Mouse (Mus musculus): ENCODE results near the gene Rapgef2. TPM values are rescaled to one million over a fixed set of nuclear protein-coding genes. Genes with fewer than 3 reads are reported as not detected.
"Not testable (repeated sequence)": the region's sequence is repeated elsewhere in the genome, so short reads cannot be mapped to it uniquely, and the experiment has no call there.

Rapgef2 gene
- total RNA-seq, 2 experiments from 2014 or later, result 33.2 to 35.3 TPM

DNA sequence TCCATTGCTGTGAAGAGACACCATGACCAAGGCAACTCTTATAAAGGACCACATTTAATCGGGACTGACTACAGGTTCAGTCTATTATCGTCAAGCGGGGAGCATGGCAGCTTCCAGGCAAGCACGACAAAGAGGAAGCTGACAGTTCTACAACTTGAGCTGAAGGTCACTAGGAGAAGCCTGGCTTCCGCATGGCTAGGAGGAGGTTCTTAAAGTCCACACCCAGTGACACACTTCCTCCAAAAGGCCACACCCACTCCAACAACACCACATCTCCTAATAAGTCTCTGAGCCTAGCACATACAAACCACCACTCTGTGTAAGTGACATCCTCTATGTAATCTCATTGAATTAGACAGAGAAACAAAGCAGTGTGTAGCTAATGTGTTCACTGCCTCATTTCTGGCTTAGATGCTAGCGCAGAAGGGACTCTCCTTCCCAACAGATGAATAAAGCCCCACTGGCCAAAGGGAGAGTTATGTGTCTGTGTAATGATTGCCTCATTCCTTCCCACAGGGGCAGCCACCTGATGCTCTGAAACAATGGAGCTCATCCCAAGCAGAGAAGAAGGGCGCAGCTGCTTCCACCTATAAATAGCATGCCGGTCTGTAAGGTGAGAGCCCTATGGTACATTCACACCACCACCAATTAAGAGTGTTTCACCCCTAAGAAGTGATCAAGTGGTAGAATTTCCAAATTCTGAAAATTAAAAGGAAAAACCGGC, 48.5 kb downstream of the Rapgef2 start:
- no peak for DNase-seq (ENCODE audit: low spot score in 2 of 2)

DNA sequence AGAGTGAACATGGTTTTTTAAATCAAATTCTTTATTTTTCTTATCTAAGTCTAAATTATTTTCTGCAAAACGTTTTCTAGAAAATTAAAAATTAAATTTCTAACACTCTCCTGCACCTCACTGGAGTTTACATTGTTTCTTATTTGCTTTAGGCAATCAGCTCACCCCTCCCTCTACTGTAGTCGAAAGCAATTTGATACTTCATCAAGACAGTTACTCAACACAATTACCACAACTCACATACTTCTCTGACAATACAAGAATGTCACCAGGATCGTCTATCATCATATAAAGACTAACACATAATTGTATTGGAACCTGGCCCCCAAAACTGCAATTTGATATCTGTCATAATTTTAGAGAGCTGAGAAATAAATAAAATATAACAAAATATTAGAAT, 51.8 kb downstream of the Rapgef2 start:
- no peak for DNase-seq (ENCODE audit: low spot score in 2 of 2)

DNA sequence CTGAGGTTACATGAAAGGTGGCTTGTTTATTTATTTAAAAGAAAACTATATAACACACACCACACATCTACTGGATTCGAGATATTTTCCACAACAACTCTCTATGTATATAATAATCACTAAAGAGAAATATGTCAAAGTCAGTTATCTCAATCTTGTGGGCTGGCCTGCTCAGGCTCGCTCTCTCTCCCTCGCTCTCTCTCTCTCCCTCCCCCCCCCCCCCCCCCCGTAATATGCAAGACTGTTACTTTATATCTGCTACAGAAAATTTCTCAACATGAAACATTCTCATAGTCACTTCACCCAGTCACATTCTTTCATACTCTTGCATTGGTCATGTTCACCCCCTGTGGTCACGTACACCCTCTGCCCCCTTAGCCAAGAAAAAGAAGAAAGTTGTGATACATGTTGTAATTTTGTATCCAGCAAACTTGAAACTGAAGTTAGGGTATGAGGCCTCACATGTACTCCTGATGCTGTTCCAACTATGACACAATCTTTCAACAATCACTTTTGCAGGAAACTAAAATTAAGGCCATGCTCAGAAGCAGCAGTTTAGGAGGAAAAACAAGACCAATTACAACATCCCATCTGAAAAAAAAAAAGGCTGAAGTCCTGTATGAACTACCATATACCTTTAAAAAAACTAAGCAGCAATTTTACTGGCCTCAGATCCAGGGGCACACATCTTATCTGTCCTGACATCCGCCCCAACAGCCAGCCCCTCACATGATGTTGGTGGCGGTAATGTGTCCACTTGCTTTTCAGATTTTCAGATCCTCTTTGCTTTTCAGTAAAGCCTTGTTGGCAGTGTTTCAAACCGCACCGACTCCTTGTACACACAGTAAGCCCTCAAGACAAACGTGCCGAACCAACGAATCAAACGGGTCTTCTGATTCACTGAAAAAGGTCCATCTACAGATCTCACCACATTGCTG, 52.6 kb downstream of the Rapgef2 start:
- no peak for DNase-seq (ENCODE audit: low spot score in 2 of 2)

DNA sequence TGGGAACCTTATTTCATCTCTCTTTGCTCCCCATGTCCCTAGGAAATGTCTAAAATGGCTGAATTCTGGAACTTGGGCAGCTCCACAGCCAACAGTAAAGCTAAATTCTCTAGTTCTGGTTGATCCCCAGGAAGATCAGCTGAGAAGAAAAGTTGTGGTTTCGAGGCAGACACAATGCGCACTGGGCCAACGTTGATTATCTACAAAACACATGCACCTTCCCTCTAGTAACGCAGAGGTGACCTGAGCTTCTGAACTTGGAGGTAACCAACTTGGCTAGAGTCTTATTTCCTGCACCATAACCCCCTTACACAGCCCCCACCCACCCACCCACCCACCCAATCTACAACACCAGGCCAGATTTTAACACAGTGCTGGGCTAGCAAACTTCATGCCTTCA, 55.6 kb downstream of the Rapgef2 start:
- DNase-seq (ENCODE audit: low spot score in 2 of 2), result no peak

DNA sequence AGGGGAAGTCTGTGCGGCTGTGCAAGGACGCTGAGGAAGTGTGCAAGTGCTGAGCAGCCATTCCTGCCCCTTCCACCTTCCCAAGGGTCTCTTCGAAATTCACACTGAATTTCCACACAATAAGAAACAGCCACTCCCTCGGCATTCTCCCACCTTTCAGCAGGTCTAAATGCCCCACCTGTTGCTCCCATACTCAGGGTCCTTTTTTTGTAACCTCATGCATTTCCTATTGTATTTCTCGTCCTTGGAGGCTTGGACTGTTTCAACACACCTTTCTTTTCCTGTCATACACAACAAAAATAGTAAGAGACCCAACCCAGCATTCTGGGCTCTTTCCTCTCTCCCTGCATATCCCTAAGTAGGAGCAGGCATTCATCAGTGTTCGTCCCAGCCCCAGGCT, 56.8 kb downstream of the Rapgef2 start:
- no peak for DNase-seq (ENCODE audit: low spot score in 2 of 2)

DNA sequence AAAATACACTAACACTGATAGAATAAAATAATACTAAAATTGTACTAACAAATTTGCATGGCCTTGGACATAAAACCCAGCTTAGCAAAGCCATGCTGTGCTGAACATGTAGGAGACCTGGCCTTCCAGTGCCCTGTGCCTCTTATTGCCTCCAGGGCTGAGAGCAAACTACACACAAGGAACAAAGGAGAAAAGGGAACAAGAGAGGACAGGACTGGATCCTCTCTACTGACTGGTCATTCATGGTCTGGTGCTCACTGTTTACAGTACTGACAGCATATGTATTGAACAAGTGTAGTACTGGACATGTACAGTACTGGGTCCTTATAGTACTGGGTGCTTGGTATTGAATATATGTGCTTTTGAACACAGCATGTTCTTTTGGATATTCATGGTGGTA, 58.0 kb downstream of the Rapgef2 start:
- DNase-seq (ENCODE audit: low spot score in 2 of 2), result no peak

DNA sequence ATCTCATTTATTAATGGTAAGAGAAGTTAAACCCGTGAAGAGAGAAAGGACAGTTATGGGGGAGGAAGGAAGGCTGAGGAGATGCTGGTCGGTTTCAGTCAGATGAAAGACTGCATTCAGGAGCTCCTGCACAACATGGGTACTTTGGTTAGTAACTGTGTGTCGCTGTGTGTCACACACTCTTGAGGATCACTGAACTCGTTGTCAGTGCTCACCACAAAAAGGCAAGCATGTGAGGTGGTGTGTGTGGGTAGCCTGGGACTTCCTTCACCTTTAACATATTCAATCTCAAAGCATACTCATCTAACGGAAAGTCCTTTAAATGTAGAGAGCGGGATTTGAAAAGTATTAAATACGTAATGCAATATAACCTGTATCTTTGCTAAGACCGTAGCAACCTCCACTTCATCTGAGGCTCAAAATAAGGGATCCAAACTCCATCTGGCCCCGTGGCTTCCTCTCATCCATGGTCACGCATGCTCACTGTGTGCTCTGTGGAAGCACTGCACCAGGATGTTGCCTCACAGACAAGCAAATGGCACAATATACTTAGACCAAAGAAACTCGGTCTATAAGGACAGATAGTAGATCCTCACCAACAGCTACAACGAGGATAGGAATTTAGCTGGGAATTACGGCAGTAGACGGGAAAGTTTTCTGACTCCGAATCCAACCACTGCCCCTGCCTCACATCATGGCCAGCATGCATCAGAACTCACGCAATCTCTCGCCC, 58.8 kb downstream of the Rapgef2 start:
- no peak for DNase-seq (ENCODE audit: low spot score in 2 of 2)

DNA sequence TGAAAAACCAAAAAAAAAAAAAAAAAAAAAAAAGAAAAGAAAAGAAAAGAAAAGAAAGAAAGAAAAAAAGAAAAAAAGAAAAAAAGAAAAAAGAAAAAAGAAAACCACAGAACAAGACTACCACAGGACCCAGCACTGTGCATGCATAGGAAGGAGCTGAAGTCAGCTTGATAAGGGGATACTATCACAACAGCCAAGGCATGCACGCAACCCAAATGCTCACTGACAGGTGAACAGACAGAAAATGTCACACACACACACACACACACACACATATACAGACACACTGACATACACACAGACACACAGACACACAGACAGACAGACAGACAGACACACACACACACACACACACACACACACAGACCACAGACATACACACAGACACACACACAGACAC, 59.5 kb downstream of the Rapgef2 start:
- not testable (repeated sequence) for DNase-seq (ENCODE audit: low spot score in 2 of 2)

DNA sequence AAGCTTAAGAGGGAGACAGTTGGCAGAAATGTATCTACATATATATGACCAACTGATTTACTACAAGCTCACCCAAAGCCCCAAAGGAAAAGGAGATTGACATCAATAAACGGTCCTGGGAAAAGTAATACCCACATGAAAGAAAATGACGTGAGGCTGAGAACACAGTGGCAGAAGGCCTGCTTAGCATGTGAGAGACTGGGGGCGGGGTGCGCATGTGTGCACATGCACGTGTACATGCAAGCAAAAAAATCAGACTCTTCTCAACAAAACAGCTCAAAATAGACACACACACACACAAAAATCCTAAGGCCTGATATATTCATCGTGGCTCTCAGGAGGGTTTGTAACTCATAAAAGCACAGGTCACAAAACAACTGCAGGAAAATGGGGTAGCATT, 60.4 kb downstream of the Rapgef2 start:
- no peak for DNase-seq (ENCODE audit: low spot score in 2 of 2)

DNA sequence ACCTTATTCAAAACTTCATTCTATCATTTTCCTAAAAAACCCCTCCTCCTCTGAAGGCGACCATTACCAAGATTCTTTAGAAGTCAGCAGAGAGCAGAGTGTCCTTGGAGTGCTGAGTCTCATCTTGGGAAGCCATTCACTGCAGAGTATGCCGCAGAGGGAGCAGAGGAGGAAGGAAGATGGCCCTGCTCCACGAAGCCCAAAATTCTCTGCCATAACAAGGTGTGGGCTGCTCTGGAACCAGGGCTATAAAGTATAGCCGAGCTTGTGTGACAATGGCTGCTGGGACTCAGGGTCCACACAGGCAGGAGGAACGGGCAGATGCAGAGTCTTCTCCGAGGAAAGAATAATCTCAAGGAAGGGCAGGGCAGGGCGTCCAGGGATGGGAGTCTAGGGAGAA, 62.0 kb downstream of the Rapgef2 start:
- DNase-seq (ENCODE audit: low spot score in 2 of 2), result no peak

DNA sequence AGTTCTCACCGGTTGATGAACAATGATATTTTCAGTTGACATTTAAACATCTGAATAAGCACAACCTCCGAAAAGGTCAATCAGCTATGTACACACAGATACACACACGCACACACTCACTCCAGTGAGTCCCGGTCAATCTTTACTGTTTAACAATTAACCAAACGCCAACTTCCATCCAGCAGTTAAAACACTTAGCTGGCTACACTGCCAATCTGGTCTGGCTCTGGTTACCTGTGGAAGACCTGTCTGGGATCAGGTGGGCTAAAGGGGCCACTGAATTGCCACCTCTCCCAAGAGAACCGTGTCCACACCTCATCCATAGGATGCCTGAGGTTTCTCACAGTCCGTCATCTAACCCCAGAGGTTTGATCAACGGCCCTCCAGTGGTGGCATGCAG, 63.0 kb downstream of the Rapgef2 start:
- no peak for DNase-seq (ENCODE audit: low spot score in 2 of 2)

DNA sequence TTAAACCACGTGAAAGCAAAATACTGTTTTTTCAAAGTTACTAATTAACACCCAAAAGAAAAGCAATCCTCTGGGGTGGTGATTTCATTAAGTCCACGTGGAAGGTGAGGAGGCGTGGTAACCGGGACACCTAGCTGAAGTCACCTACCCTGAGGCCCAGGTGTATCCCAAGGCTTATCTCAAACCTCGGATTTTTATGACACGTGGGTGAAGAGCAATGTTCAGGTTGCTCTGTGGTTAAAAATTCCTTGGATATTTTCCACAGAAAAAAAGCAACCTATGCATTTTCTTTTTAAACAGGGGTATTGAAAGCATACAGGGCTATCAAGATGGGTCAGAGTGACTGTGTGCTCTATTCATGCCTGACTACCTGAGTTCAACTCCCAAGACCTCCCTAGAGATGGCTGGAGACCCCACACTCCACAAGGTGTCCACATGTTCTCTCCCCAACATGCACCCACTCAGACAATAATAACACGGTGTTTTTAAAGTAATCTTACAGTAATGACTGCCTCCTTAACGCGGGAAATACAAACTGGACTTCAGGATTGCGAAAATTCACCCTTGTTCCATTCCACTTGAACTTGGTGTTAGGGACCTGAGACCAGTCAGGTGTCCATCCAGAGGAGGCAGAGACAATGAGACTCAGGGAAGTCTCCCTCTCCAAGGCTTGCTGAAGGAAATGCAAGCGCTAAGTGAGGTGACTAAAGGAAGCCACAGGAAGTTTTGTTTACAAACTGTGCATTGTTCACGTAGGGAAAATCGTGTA, 63.9 kb downstream of the Rapgef2 start:
- no peak for DNase-seq (ENCODE audit: low spot score in 2 of 2)

DNA sequence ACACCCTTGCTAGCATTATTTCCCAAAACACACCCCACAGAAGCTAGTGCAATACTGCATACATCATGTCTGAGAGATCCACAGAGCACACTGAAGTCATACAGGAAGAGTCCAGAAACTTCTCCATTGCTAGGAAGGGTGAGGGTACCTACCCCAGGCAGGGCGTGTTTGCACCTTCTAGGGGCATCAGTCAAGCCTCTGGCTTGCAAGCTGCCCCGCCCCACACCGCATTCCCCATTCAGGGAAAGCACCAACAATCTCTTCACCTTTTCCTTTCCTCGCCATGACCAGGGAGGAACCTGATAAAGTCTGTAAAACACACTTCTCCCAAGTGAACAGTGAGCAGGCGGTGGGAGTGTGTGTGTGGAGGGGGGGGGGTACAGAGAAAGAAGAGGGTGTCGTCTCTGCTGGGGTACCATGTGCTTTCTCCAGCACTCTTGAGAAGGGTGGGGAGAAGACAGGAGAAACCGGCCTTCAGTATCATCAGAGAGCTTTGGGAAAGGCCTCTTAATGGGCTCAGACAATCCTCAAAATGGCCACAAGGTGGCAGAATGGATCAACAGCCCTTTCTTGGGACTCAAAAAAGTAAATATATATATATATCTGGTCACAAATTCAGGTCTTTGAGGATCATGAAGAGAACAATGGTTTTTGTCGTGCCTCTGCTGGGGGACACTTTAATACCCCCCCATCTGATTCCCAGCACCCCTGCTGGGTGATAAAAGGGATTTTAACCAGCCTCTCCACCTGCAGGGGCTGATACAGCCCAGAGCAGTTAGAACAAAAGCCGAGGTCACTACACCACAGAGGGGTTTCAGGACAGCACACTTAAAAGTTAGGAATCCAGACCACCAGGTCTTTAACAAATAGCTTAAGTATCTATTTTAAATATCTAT, 64.8 kb downstream of the Rapgef2 start:
- DNase-seq (ENCODE audit: low spot score in 2 of 2), result peak in 1 of 2 experiments; percentile 49

DNA sequence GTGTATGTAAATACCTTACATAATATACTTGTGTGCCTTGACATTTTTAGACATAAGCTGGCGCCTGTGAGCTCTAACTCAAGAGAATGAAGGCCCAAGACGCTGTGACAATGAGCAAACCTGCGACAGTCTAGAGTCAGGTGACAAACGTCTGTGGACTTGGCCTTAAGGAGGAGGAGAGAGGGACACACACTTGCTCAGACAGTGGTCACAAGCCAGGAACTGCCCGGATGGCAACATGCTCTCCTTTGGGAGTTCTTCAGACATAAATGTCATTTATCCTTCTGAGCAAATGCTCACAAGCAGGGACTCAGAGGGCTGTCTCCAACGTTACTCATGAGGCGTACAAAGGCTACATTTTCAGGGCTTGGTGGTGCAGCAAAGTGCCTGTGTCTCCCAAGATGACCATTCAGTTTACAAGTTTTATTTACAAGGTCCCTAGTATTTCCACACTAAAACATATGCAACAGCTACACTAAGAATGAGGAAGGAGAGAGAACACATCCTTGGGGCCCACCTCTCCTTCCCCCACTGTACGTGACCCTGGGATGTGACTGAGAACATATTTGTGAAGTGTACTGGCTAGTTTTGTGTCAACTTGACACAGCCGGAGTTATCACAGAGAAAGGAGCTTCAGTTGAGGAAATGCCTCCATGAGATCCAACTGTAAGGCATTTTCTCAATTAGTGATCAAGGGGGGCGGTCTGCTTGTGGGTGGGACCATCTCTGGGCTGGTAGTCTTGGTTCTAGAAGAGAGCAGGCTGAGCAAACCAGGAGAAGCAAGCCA, 67.0 kb downstream of the Rapgef2 start:
- no peak for DNase-seq (ENCODE audit: low spot score in 2 of 2)

DNA sequence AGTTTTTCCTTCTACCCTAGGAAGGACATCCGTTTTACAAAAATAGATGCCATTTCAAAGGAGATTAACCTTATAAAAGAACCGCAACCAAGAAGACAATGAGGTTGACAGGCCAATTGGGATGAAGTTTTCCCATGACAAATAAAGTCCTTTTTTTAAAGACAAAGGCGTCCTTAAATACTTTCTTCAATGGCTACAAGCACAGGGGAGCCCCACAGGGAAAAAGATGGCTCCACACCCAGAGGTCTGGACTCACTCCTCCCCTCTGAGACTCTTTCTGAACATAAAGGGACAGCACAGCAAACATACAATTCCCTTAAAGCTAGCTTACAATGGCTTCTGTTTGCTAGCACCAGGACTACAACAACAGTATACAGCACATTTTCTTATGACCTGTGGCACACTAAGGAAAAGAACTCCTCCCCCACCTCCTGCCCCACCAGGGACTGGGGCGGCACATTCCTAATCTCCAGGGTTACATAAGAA, 67.7 kb downstream of the Rapgef2 start:
- DNase-seq (ENCODE audit: low spot score in 2 of 2), result no peak

DNA sequence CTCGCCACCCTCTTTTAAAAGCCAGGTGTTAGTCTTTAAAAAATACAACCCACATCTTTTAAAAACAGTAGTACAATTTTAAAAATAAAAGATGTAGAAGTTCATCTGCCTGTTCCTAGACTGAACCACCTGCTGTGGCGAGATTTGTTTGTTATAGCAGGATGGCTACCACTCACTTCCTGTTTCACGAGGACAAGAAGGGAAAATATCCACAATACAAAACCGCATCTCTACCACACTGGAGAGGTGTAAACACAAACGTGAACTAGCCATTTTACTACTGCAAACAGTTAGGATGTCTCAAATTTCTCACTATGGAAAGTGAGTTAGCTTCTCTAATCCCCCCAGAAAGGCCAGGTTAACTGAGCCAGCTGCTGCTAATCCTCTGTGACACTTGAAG, 76.1 kb downstream of the Rapgef2 start:
- DNase-seq (ENCODE audit: low spot score in 2 of 2), result no peak

DNA sequence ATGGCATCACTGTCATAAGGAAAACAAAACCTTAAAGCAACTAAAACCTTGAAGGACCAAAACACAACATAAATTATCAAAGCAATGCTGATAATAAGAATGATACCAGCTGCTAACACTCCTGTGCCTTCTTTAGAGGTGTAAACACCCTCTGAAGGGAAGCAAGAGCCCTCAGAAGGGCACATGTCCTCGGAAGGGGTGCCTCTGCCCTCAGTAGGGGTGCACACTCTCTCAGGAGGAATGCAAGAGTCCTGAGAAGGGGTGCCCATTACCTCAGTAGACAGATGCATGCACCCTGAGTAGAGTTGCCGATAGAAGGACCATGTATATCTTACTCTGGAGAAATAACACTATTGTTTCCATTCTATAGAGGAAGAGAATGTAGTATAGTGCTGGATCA, 79.1 kb downstream of the Rapgef2 start:
- DNase-seq (ENCODE audit: low spot score in 2 of 2), result no peak

DNA sequence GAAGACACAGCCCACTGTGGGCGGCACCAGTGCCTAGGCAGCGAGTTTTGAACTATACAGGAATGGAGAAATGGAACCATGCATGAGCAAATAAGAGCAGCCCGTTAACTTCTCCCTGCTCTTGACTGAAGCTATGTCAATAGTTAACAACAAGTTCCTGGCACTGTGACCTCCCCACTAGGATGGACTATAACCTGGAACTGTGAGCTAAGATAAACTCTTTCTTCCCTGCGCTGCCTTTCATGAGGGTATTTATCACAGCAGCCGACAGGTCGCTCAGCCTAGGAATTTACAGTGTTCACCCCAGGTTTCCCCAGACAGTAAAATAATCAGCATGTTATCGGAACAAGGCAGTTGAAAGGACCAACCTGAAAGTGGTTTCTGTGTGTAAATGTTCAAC, 79.8 kb downstream of the Rapgef2 start:
- DNase-seq (ENCODE audit: low spot score in 2 of 2), result no peak

DNA sequence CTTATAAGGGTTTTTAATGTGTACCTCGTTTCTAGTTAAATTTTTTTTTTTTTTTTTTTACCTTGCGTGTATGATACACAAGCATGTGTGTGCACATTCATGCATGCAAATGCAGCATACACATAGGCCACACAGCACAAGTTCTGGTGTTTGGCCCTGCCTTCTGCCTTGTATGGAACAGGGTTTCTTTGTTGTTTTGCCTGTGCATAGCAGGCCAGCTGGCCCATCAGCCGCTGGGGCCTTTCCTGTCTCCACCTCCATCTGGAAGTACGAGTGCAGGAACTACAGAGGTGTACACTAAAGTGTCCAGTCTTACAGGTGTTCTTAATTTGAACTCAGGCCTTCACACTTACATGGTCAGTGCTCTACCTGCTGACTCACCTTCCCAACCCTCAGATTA, 80.3 kb downstream of the Rapgef2 start:
- DNase-seq (ENCODE audit: low spot score in 2 of 2), result no peak
